Mouse (Mus musculus): ENCODE measurements at regions not wholly inside any gene's neighbourhood (a gene's known extent, or its start where the extent isn't known, plus 50 kb on each side); places are given as distances from the start of the nearest gene placed in this dataset.

DNA sequence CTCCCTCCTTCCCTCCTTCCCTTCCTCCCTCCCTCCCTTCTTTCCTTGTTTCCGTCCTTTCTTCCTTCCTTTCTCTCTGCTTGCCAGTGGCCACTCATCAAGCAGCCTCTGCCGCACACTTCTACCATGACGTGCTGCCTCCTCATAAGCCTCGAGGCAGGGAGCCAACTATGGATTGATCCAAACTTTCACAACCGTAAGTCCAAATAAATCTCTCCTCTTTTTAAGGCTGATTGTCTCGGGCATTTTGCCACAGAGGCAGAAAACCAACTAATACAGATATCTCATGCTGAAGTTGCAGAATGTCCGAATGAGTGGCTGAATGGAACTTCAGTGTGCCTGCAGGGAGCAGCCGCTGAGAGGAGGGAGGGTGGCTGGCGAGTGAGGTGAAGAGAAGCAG lies 251.7 kb downstream of the Plpp3 start:
- TF ChIP-seq CTCF (IDR thresholded peaks at IDR 0.05; ENCODE audit: control insufficient read depth, insufficient read depth, insufficient replicate concordance, low read depth, low read length), result no peak
- no peak for TF ChIP-seq POLR2A (IDR thresholded peaks at IDR 0.05; ENCODE audit: control insufficient read depth, low read depth, low read length)

All from testis, adult 2 months (tissue).